Mouse (Mus musculus) left cerebral cortex, postnatal 25 days (tissue): ENCODE data around the gene Gsap. TPM values are rescaled to one million over a fixed set of nuclear protein-coding genes. Genes with fewer than 3 reads are reported as not detected.
"Not testable (repeated sequence)": the region's sequence is repeated elsewhere in the genome, so short reads cannot be mapped to it uniquely, and the experiment has no call there.

Experiments used
- DNase-seq, 2 experiments: peaks; one replicate each; pipeline ENCODE4 v3.0.0; 2022; ENCODE audit warnings: low spot score in 2 of 2, mixed read lengths in 1 of 2
- intact Hi-C: fragments of 180-260 bp; cut with DNase I; formaldehyde crosslinking; loops from one replicate; pipeline ENCODE4 v1.15.1; 2025
- total RNA-seq, 2 experiments: library from RNA; stranded (reverse); gene quantifications; 2 replicates each; pipeline ENCODE4 v1.2.3; 2021

Gene Gsap
- total RNA-seq, 2 experiments from 2014 or later = 3.6 to 4.4 TPM

DNA sequence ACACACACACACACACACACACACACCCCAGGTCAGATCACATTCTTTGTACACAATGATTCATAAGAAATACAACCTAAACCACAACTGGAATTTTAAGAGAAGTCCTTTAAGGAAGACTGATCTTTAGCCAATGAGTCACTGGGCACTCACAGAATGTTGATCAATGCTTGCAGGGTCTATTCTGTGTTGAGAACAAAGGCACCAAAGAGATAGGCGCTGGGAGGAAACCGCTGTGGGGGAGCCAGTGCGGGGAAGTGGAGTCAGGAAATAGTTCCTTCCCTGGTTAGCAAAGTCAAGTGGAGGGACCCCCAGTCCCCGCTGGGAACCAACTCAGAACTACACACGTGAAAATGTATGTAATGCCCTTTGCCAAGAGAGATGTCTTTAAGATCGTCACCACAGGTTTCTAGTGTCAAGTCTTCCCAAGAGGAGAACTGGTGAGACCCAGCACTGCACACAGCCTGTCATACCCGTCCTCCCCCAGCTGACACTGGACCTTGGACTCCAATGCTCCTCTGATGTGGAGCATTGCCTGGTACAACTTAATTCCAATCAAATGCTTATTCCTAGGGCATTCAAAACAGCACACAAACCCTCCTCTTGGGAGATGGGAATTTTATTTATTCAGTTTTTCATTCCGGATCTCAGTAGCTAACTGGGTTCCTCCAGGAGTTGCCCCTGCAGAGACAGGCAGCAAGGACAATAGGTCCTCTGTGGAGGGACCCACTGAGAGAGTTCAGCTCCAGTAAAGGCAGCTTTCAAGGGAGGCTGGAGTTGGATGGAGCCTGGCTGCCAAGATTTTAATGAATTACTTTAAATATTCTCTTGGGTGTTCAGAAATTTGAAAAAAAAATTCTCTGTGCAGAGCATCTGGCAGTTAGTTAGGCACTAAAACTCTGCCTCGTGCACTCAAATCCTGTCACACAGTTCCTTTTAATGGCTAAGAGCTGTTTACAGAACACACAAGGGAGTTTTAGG is 10.6 kb upstream of the Gsap start:
- intact Hi-C loops = no loop called here
- DNase-seq = peak in 1 of 2 experiments; percentile 55

DNA sequence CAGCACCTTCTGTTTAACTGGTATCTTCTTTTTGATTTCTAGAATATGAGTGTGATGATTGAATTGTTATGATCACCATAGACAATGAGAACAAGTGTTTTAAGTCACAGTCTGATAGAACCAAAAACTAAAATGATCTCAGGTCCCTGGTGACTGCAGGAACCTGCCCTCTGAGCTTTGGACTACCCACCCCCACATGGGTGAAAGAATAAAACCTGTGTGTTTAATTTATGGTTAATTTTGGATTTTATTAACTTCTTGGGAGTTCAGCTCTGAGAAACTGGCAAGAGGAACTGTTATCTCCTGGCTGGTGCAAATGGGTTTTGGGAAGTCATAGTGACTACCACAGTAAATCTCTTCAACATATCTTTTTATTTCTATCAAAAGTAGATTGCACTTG is 6.6 kb upstream of the Gsap start:
- intact Hi-C loops = no loop called here
- DNase-seq = no peak

GRCm38 (mm10) chr5:21183046-21183445 is 3.0 kb upstream of the Gsap start:
- DNase-seq, intact Hi-C loops: not testable (repeated sequence)

- DNase-seq = no peak
- intact Hi-C loops = loop anchor here (5.0 kb wide), 1 partner anchor 130 kb away; the partner anchor contains the start of gene Ptpn12
These were observed 766 bp downstream of the Gsap start for GRCm38 (mm10) chr5:21186821-21187220.

GRCm38 (mm10) chr5:21188435-21188834 is 2.4 kb downstream of the Gsap start:
- intact Hi-C loops = loop anchor here (5.0 kb wide), 1 partner anchor 131 kb away; the partner anchor contains the start of gene Ptpn12
- DNase-seq = no peak

DNA sequence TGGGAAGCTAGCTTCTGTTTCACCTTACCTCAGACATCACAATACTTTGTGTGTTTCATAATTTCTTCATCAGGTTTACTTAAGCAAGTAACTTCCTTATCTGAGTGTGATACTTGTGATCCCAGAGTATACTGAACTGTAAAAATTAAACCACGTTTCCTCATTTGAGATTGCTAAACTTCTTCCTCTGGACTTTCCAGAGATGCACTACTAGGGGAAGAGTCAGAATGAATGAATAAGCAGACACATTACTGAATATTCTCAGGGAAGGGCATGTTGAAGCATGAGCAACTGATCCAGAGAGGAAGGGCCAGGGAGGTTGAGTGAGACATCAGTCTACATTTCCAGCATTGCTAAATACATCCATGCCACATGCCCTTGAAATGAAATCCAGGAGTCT is 3.0 kb downstream of the Gsap start:
- no peak for DNase-seq
- intact Hi-C loops = loop anchor here (5.0 kb wide), 1 partner anchor 132 kb away; the partner anchor contains the start of gene Ptpn12

- intact Hi-C loops = loop anchor here (5.0 kb wide), 1 partner anchor 132 kb away; the partner anchor contains the start of gene Ptpn12
- DNase-seq = no peak
These were observed 3.4 kb downstream of the Gsap start for GRCm38 (mm10) chr5:21189460-21189859.

DNA sequence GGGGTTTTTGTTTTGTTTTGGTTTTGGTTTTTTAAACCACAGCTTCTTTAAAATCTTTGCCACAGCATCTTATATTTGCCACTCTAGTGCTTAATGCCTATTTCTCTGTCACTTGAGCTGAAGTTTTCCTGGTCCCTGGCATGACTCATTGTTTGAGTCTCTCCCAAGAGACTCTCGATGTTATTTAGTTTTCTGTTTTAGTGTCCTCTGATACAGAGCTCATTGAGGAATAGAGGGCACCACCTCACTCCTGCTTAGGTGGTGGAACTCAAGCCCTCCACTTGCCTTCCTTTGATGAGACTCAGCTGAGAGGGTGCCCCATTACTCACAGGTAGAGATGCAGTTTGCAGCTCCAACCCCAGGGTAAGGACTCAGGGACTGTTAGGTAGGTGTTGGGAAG is 17.4 kb downstream of the Gsap start:
- no peak for DNase-seq
- intact Hi-C loops = no loop called here

- DNase-seq = no peak
- intact Hi-C loops = no loop called here
These were observed 18.1 kb downstream of the Gsap start for GRCm38 (mm10) chr5:21204157-21204556.

DNA sequence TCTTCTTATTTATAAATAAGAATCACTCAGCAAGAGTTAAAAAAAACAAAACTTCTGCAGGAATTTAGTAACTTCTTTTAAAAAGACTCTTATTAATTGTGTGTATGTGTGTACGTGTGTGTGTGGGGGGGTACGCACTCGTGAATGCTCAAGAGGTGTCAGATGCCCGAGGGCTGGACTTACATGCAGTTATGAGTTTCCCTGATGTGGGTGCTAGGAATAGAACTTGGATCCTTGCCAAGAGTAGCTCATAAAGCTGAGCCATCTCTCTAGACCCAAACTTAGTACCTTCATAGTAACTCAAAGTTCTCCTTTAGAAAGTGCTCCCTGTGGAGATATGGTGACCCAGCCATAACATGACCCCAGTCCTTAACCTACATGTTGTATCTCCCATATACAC is 20.0 kb downstream of the Gsap start:
- intact Hi-C loops = no loop called here
- DNase-seq = no peak

GRCm38 (mm10) chr5:21211406-21211805 is 25.4 kb downstream of the Gsap start:
- no peak for DNase-seq
- intact Hi-C loops = no loop called here

GRCm38 (mm10) chr5:21212933-21213332 is 26.9 kb downstream of the Gsap start:
- intact Hi-C loops = no loop called here
- no peak for DNase-seq

- intact Hi-C loops = no loop called here
- DNase-seq = no peak
These were observed 27.7 kb downstream of the Gsap start for GRCm38 (mm10) chr5:21213801-21214200.

- intact Hi-C loops = no loop called here
- no peak for DNase-seq
These were observed 31.6 kb downstream of the Gsap start for GRCm38 (mm10) chr5:21217453-21218294.

- intact Hi-C loops = no loop called here
- DNase-seq = no peak
These were observed 46.8 kb downstream of the Gsap start for GRCm38 (mm10) chr5:21232876-21233275.

GRCm38 (mm10) chr5:21244575-21244974 is 58.5 kb downstream of the Gsap start:
- DNase-seq = no peak
- intact Hi-C loops = no loop called here

GRCm38 (mm10) chr5:21245241-21245640 is 59.2 kb downstream of the Gsap start:
- no peak for DNase-seq
- intact Hi-C loops = loop anchor here (5.0 kb wide), 1 partner anchor 188 kb away; the partner anchor contains the start of gene Ptpn12

DNA sequence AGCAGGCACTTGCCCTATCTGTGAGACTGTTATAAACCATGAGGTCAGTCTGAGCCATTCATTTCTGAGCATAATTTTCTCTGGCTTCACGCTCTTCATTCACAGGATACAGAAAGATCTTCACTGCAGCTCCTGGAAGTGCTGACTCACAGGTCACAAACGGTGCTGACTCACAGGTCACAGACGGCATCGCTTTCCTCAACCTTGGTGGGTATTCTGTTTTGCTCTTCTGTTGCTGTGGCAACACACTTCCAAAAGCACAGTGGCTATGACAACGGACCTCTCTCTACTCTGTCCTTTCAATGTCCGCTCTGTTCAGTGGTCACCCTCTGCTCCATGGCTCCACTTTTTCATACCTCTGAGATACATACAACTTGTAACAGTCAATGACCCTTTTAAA is 60.7 kb downstream of the Gsap start:
- no peak for DNase-seq
- intact Hi-C loops = loop anchor here (5.0 kb wide), 1 partner anchor 189 kb away; the partner anchor contains the start of gene Ptpn12

DNA sequence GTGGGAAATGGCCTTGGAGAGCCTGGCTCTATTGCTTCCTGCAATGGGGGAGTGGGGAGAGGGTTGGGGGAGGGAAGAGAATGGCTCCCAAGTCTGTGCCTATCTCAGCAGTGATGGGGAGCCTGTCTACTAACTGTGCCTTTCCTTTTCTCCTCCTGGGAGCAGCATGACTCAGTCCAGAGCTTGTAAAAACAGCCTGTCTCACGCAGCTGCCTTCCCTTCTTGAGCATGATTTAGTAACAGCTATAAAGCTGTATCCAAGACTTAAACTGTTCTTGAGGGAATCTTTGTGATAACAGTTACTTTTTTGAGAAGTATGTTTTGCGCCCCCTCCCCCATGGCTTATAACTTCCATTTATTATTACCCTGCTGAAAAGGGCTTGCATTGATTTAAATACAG is 61.9 kb downstream of the Gsap start:
- intact Hi-C loops = loop anchor here (5.0 kb wide), 1 partner anchor 191 kb away; the partner anchor contains the start of gene Ptpn12
- peak; percentile 26 to 79 for DNase-seq

GRCm38 (mm10) chr5:21248834-21249233 is 62.8 kb downstream of the Gsap start:
- DNase-seq = no peak
- intact Hi-C loops = loop anchor here (5.0 kb wide), 1 partner anchor 192 kb away; the partner anchor contains the start of gene Ptpn12
